Mouse (Mus musculus): ENCODE results near the gene Rrn3. TPM values are rescaled to one million over a fixed set of nuclear protein-coding genes. Genes with fewer than 3 reads are reported as not detected.
A peak's percentile ranks its signal among the peaks of the same experiment; 100 is the strongest.
"Not testable (repeated sequence)": the region's sequence is repeated elsewhere in the genome, so short reads cannot be mapped to it uniquely, and the experiment has no call there.

Gene Rrn3
- total RNA-seq, 1 experiment, result 147 TPM

DNA sequence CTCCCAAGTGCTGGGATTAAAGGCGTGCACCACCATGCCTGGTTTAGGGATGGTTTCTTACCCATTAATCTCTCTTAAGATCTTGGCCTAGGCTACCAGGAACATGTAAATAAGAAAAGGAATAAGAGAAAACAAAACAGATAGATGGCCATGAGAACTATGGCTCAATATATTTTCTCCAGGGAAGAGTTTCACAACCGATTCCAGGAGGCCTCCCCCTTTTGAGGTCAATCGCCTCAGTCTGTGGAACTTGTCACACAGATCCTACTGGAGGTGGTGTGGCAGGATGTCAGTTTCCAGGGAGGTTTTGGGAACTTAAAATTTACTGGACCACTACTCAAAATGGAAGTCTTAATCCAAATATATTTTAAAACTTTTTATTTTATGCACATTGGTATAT, 5.9 kb upstream of the Rrn3 start:
- H3K4me3 ChIP-seq (ENCODE audit: insufficient read depth in 1 of 2, low read depth in 1 of 2, low read length in 2 of 2, poor library complexity in 1 of 2, severe bottlenecking in 1 of 2); H3K36me3 ChIP-seq (ENCODE audit: control insufficient read depth, insufficient read depth, low read length, poor library complexity, severe bottlenecking); in situ Hi-C loops (cut with MboI; ENCODE audit: low sequenced_read_pairs in 2 of 2, unreplicated experiment in 2 of 2): not testable (repeated sequence)

DNA sequence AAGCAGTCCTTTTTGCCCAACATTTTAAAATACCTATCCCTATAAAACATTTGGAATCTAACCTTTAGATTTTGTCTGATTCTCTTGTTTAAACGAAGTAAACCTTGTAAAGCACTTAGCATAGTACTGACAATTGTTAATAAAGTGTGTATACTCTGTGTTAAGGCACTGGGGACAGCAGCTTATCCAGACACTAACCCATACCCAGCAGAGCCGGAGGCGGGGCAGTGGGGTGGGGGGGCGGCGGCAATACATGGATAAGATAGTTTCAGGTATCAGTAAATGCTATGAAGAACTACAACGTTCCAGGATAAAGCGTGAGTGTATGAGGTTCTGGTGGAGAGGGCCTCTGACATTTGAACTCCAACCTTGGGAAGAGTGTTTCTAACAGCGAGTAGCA, 708 bp downstream of the Rrn3 start:
- DNase-seq (ENCODE audit: low read depth, low spot score), result no peak
- in situ Hi-C loops (cut with MboI; ENCODE audit: low sequenced_read_pairs in 2 of 2, unreplicated experiment in 2 of 2), result no loop called here
- peak overlapping the region; percentile 85 to 95 for H3K4me3 ChIP-seq (ENCODE audit: insufficient read depth in 1 of 2, low read depth in 1 of 2, low read length in 2 of 2, poor library complexity in 1 of 2, severe bottlenecking in 1 of 2)
- H3K36me3 ChIP-seq (ENCODE audit: control insufficient read depth, insufficient read depth, low read length, poor library complexity, severe bottlenecking), result peaks cover 22% of the 10 kb centered on the region
- H3K9ac ChIP-seq (ENCODE audit: insufficient read depth, low read depth, low read length, poor library complexity, severe bottlenecking), result peak overlapping the region; percentile 63
- peaks cover 4 to 6% of the 10 kb centered on the region in 2 experiments for H3K4me1 ChIP-seq (ENCODE audit: control insufficient read depth in 2 of 2, insufficient read depth in 2 of 2, low read length in 2 of 2, poor library complexity in 1 of 2)
- peaks cover 15% of the 10 kb centered on the region for H3K9me3 ChIP-seq (ENCODE audit: control insufficient read depth, insufficient read depth, low read depth, low read length)
- no peak overlapping the region; the same call in 1 of the 2 replicates for H3K27ac ChIP-seq (ENCODE audit: insufficient read depth, low read depth, low read length, poor library complexity, severe bottlenecking)
- TF ChIP-seq HCFC1 (IDR thresholded peaks at IDR 0.05; ENCODE audit: borderline replicate concordance, insufficient read depth, low read length) (no peak), ZC3H11A (IDR thresholded peaks at IDR 0.05; ENCODE audit: borderline replicate concordance, low read depth, low read length) (no peak), ZNF384 (IDR thresholded peaks at IDR 0.05; ENCODE audit: low read depth, low read length) (no peak), MAFK (IDR thresholded peaks at IDR 0.05; ENCODE audit: insufficient read depth, low read depth, low read length) (no peak), CHD2 (IDR thresholded peaks at IDR 0.05; ENCODE audit: low read depth, low read length) (no peak)

More for the DNA sequence above, 5.9 kb upstream of the Rrn3 start:
- peaks cover 15% of the 10 kb centered on the region for H3K9me3 ChIP-seq (ENCODE audit: control insufficient read depth, insufficient read depth, low read depth, low read length)
- not testable (repeated sequence) for H3K4me1 ChIP-seq (ENCODE audit: control insufficient read depth in 2 of 2, insufficient read depth in 2 of 2, low read length in 2 of 2, poor library complexity in 1 of 2); H3K27ac ChIP-seq (ENCODE audit: insufficient read depth, low read depth, low read length, poor library complexity, severe bottlenecking); H3K9ac ChIP-seq (ENCODE audit: insufficient read depth, low read depth, low read length, poor library complexity, severe bottlenecking); DNase-seq (ENCODE audit: low read depth, low spot score)

DNA sequence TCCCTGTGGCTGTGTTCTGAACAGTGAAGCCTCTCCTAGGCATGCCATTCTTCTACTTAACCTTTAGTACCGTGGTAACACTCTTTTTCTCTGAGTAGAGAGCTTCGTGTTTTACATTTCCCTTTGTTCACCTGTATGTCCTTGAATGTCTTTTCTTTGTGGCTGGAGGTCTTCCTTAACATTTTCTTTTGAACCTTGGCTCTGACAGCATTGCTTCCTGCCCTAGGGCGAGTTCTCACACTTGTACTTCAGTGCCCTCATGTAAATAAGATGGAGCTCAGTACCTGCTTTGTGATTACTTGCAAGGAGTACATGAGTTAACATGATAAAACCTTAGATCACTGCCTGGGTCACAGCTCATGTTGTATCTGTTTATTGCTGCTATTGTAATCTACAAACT, 5.4 kb downstream of the Rrn3 start:
- H3K9me3 ChIP-seq (ENCODE audit: control insufficient read depth, insufficient read depth, low read depth, low read length), result no peaks in the 10 kb centered on the region
- peaks cover 11 to 18% of the 10 kb centered on the region in 2 experiments for H3K4me1 ChIP-seq (ENCODE audit: control insufficient read depth in 2 of 2, insufficient read depth in 2 of 2, low read length in 2 of 2, poor library complexity in 1 of 2)
- no peak overlapping the region; the same call in 1 of the 2 replicates for H3K27ac ChIP-seq (ENCODE audit: insufficient read depth, low read depth, low read length, poor library complexity, severe bottlenecking)
- in situ Hi-C loops (cut with MboI; ENCODE audit: low sequenced_read_pairs in 2 of 2, unreplicated experiment in 2 of 2), result no loop called here
- peak; percentile 89 for DNase-seq (ENCODE audit: low read depth, low spot score)
- TF ChIP-seq ZNF384 (IDR thresholded peaks at IDR 0.05; ENCODE audit: low read depth, low read length) (no peak), CHD2 (IDR thresholded peaks at IDR 0.05; ENCODE audit: low read depth, low read length) (no peak), HCFC1 (IDR thresholded peaks at IDR 0.05; ENCODE audit: borderline replicate concordance, insufficient read depth, low read length) (no peak), MAFK (IDR thresholded peaks at IDR 0.05; ENCODE audit: insufficient read depth, low read depth, low read length) (no peak), ZC3H11A (IDR thresholded peaks at IDR 0.05; ENCODE audit: borderline replicate concordance, low read depth, low read length) (no peak)
- no peak overlapping the region for H3K9ac ChIP-seq (ENCODE audit: insufficient read depth, low read depth, low read length, poor library complexity, severe bottlenecking)
- no peak overlapping the region for H3K4me3 ChIP-seq (ENCODE audit: insufficient read depth in 1 of 2, low read depth in 1 of 2, low read length in 2 of 2, poor library complexity in 1 of 2, severe bottlenecking in 1 of 2)
- peaks cover 50% of the 10 kb centered on the region for H3K36me3 ChIP-seq (ENCODE audit: control insufficient read depth, insufficient read depth, low read length, poor library complexity, severe bottlenecking)

DNA sequence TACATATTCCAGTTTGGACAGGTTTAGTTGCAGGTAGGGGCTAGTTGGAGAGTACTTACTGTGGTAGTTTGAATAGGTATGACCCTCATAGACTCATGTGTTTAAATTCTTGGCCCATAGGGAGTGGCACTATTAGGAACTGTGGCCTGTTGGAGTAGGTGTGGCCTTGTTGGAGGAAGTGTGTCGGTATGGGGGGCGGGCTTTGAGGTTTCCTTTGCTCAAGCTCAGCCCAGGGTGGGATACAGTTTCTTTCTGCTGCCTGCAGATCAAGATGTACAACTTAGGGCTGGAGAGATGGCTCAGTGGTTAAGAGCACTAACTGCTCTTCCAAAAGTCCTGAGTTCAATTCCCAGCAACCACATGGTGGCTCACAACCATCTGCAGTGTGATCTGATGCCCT, 12.9 kb downstream of the Rrn3 start:
- H3K9me3 ChIP-seq (ENCODE audit: control insufficient read depth, insufficient read depth, low read depth, low read length); DNase-seq (ENCODE audit: low read depth, low spot score); H3K27ac ChIP-seq (ENCODE audit: insufficient read depth, low read depth, low read length, poor library complexity, severe bottlenecking); in situ Hi-C loops (cut with MboI; ENCODE audit: low sequenced_read_pairs in 2 of 2, unreplicated experiment in 2 of 2); H3K4me3 ChIP-seq (ENCODE audit: insufficient read depth in 1 of 2, low read depth in 1 of 2, low read length in 2 of 2, poor library complexity in 1 of 2, severe bottlenecking in 1 of 2); H3K9ac ChIP-seq (ENCODE audit: insufficient read depth, low read depth, low read length, poor library complexity, severe bottlenecking); H3K4me1 ChIP-seq (ENCODE audit: control insufficient read depth in 2 of 2, insufficient read depth in 2 of 2, low read length in 2 of 2, poor library complexity in 1 of 2): not testable (repeated sequence)
- peaks cover 60% of the 10 kb centered on the region for H3K36me3 ChIP-seq (ENCODE audit: control insufficient read depth, insufficient read depth, low read length, poor library complexity, severe bottlenecking)

DNA sequence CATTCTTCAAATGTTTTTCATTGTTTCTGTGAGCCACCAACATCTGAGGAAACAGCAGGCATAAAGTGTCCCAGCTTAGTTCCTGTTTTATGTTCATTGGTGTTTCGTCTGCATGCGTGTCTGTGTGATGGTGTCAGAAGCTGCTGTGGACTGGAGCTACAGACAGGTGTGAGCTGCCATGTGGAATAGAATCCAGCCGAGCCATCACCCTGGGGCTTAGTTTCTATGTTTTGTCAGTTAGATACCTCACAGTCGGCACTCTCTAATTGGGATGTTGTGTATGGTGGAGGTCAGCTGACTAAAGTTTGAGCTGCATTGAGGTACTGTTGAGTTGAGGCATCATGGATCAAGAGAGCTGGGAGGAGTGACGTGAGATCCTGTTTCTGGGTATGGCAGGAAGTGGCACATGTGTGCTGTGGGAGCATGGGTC, 16.3 kb downstream of the Rrn3 start:
- no peak for DNase-seq (ENCODE audit: low read depth, low spot score)
- Histone ChIP-seq H3K4me1 (ENCODE audit: control insufficient read depth in 2 of 2, insufficient read depth in 2 of 2, low read length in 2 of 2, poor library complexity in 1 of 2) (peaks cover 0 to 7% of the 10 kb centered on the region in 2 experiments; a peak in 2 of 4 replicates), H3K4me3 (ENCODE audit: insufficient read depth in 1 of 2, low read depth in 1 of 2, low read length in 2 of 2, poor library complexity in 1 of 2, severe bottlenecking in 1 of 2) (no peak overlapping the region), H3K27ac (ENCODE audit: insufficient read depth, low read depth, low read length, poor library complexity, severe bottlenecking) (no peak overlapping the region), H3K9ac (ENCODE audit: insufficient read depth, low read depth, low read length, poor library complexity, severe bottlenecking) (no peak overlapping the region), H3K9me3 (ENCODE audit: control insufficient read depth, insufficient read depth, low read depth, low read length) (no peaks in the 10 kb centered on the region), H3K36me3 (ENCODE audit: control insufficient read depth, insufficient read depth, low read length, poor library complexity, severe bottlenecking) (peaks cover 60% of the 10 kb centered on the region)
- in situ Hi-C loops (cut with MboI; ENCODE audit: low sequenced_read_pairs in 2 of 2, unreplicated experiment in 2 of 2), result no loop called here
- TF ChIP-seq HCFC1 (IDR thresholded peaks at IDR 0.05; ENCODE audit: borderline replicate concordance, insufficient read depth, low read length), result no peak
- TF ChIP-seq CHD2 (IDR thresholded peaks at IDR 0.05; ENCODE audit: low read depth, low read length), result no peak
- TF ChIP-seq ZC3H11A (IDR thresholded peaks at IDR 0.05; ENCODE audit: borderline replicate concordance, low read depth, low read length), result no peak
- TF ChIP-seq MAFK (IDR thresholded peaks at IDR 0.05; ENCODE audit: insufficient read depth, low read depth, low read length), result no peak
- TF ChIP-seq ZNF384 (IDR thresholded peaks at IDR 0.05; ENCODE audit: low read depth, low read length), result no peak
